Mouse (Mus musculus) left cerebral cortex, postnatal 14 days (tissue): Measurements from ENCODE around the gene Myo9a. TPM values are rescaled to one million over a fixed set of nuclear protein-coding genes. Genes with fewer than 3 reads are reported as not detected.
A peak's percentile ranks its signal among the peaks of the same experiment; 100 is the strongest.
"Not testable (repeated sequence)": the region's sequence is repeated elsewhere in the genome, so short reads cannot be mapped to it uniquely, and the experiment has no call there.

Source experiments
- DNase-seq, 2 experiments: peaks; one replicate each; pipeline ENCODE4 v3.0.0; 2021 to 2022; ENCODE audit warnings: low spot score in 2 of 2, mixed read lengths in 1 of 2
- intact Hi-C: fragments of 180-260 bp; cut with DNase I; formaldehyde crosslinking; loops from one replicate; pipeline ENCODE4 v1.15.1; 2025
- total RNA-seq, 2 experiments: library from RNA; stranded (reverse); gene quantifications; 2 replicates each; pipeline ENCODE4 v1.2.3; 2021

The Myo9a gene
- total RNA-seq, 2 experiments from 2014 or later = 70.3 to 72.8 TPM

DNA sequence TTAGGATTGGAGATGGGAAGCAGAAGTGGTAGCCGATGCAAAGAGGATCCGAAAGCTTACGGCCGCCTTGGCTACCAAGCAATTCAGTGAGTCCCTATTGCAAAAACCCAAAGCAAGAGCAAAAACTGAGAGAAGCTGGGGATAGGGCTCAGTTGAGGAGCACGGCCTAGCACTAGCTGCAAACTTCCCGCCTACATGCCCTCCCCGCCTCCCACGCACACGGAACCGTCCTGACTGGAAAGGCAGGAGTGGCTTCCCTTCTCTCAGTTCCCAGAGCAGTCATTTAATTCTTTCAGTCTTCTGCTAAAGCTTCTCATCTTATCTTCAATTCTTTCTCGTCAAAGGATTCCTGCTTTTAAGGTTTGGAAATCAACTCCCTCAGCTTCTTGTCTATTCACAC lies 1.7 kb upstream of the Myo9a start:
- DNase-seq = no peak
- intact Hi-C loops = no loop called here

DNA sequence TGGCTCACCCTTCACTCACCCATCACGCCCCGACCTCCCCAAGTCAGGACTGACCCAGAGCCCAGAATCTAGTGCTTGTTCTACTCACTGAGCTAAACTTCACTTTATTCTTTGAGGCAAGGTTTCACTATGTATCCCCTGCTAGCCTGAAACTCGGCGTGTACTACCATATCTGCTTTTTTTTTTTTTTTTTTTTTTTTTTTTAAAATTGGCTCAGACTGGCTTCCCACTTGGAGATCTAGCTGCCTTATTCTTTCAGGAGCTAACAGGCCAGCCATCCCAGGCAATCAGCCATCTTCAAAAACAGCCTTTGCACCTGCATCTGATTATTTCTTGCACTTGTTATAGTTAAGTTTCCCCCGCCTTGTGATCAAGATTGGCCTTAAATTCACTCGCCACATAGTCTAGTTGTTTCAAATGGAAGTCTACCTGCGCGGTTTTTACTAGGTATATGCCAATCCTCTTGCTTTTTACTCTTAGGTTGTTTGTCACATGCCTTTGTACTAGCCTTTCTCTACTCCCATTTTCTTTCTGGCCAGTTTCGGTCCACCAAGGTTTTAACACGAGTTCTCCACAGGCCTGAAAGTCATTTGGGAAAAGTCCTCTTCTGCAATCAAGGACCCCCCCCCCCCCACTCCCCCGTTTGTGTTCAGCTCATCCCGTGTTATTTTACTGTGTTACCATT lies 973 bp upstream of the Myo9a start:
- no peak for DNase-seq
- intact Hi-C loops = loop anchor here (5.0 kb wide), 1 partner anchor 57 kb away; no protein-coding TSS in a partner anchor

DNA sequence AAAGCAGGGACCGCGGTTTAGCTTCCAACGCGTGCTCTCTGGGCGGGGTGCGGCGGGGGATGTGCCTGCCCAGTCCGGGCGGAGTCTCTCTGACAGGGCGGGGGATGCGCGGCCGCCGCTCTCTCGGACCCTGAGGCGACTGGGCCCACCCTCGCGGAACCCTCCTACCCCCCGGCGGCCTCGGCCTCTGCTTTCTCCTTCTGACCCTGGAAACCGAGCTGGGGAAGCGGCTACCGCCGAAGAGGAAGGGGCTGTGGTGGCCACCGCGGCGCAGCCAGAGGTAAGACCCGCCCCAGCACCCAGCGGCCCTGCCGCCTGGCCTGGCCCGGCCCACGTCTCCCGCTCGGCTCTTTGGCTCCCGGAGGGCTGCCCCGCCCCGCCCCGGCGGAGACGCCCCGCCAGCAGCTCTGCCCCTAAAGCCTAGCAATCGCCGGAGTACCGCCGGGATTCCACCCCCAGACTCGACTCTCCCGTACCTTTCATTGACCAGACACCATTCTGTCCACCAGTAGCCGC lies 428 bp downstream of the Myo9a start:
- intact Hi-C loops = loop anchor here (5.0 kb wide), 1 partner anchor 59 kb away; no protein-coding TSS in a partner anchor
- DNase-seq = peak; percentile 45 to 67

DNA sequence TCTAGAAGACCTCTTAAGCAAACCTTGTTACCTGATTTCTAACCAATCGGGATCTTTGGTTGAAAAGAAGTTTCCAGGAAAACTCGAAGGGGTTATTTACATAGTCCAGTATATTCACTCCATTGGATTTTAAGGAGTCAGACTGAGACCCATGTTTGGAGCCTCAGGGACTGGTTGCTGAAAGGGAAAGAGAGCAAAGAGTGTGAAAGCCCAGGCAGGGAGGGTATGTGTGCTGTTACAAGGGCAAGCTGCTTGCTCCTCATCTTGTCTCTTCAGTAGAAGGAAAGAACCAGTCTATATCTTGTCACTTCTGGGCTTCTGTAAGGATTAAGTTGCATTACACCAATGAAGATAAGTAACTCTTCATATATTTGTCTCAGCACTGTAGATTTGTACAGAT lies 1.3 kb downstream of the Myo9a start:
- DNase-seq = no peak
- intact Hi-C loops = loop anchor here (5.0 kb wide), 1 partner anchor 60 kb away; no protein-coding TSS in a partner anchor

DNA sequence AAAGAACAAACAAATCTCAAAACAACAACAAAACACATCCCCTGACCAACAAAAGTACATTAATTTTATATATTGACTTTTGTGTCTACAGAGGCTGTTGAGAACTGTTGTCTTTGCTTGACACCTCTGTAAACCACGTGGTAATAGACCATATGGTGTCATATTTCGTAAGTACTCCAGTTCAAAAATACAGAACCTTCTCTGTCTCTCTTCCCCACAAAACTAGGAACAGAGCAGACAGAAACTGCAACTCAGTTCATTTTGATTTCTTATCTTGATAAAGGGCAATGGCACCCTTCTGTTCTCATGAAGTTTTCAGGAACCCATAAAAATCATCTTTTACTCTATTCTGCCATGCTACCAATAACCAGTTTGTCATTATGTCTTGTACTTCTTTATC lies 4.5 kb downstream of the Myo9a start:
- no peak for DNase-seq
- intact Hi-C loops = no loop called here

DNA sequence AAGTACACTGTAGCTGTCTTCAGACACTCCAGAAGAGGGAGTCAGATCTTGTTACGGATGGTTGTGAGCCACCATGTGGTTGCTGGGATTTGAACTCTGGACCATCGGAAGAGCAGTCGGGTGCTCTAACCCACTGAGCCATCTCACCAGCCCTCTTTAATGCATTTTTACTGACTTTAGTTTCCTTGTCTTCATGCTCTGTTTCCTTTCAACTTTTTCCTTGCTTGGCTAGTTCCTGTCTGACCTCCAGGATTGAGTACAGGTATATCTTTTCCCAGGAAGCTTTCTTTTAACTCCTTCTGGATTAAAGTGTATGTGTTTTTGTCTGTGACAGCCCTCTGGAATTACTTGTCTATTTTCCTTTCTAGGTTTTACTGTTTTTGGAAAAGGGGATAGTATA lies 6.3 kb downstream of the Myo9a start:
- not testable (repeated sequence) for DNase-seq

DNA sequence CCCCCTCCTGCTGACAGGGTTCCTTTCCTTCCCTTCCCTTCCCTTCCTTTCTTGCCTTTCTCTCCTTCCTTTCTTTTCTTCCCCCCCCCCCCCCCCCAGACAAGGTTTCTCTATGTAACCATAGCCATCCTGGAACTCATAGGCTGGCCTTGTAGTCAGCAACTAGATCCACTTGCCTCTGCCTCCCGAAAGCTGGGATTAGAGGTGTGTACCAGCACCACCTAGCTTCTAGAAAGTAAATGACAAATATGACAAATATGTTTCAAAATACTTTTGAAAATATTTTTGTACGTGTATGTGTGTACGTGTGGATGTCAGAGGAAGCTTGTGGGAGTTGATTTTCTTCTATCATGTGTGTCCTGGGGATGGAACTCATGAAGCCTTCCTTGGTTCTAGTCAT lies 9.8 kb downstream of the Myo9a start:
- intact Hi-C loops = no loop called here
- no peak for DNase-seq

More for the DNA sequence above, 6.3 kb downstream of the Myo9a start:
- intact Hi-C loops = not testable (repeated sequence)

DNA sequence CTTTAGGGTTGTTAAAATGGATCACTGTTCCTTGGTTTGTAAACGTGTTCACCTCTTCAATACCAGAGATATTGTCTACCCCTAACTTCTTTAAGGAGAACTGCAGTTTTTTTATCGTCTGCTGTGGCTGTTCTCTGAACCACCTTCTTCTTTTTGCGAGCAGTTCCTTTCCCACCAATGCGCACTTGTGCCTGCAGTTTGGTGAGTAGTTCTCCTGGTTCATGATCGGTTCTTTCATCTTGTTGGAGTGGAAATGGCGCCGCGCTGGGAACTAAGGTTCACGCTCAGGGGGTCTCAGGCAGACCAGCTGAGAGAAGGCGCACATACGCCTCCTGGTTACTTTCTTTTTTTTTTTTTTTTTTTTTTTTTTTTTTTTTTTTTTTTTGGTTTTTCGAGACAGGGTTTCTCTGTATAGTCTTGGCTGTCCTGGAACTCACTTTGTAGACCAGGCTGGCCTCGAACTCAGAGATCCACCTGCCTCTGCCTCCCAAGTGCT lies 16.3 kb downstream of the Myo9a start:
- intact Hi-C loops, DNase-seq: not testable (repeated sequence)

DNA sequence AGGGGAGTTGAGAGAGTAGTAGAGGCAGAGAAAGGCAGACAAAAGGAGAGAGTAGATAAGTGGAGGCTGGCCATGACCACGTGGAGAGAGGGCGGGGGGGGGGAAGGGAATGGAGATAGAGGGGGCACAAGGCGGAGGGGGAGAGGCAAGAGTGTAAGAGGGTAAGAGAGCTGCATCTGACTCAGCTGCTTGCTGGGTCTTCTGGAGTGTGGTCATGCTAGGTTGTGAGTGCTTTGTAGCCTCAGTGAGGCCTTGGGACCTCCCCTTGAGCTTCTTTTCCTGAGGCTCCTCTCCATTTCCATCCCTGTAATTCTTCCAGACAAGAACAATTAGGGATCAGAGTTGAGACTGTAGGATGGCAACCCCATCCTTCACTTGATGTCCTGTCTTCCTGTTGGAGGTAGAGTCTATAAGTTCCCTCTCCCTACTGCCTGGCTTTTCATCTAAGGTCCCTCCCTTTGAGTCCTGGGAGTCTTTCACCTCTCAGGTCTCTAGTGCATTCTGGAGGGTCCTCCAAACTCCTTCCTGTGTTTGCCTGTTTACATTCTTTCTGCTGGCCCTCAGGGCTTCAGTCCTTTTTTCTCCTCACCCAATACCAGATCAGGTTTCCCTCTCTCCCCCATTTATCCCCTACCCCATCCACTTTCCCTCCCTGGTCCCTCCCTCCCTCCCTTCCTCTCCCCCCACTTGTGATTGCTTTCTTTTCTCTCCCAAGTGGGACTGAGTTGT lies 55.5 kb downstream of the Myo9a start:
- DNase-seq, intact Hi-C loops: not testable (repeated sequence)

DNA sequence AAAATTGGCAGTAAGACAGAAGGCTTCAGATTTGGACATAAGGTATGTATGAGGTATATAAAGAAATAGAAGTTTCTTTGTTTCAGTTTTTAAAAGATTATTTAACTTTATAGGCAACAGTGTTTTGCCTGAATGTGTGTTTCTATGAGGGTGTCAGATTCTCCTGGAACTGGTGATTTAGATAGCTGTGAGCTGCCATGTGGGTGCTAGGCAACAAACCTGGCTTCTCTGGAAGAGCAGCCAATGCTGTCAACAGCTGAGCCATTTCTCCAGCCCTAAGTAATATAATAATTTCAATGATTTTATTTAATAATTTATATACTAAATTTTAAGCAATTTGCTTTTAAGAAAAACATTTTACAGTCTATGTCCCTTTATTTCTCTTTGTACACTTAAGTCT lies 133.9 kb downstream of the Myo9a start:
- intact Hi-C loops = no loop called here
- DNase-seq = no peak

DNA sequence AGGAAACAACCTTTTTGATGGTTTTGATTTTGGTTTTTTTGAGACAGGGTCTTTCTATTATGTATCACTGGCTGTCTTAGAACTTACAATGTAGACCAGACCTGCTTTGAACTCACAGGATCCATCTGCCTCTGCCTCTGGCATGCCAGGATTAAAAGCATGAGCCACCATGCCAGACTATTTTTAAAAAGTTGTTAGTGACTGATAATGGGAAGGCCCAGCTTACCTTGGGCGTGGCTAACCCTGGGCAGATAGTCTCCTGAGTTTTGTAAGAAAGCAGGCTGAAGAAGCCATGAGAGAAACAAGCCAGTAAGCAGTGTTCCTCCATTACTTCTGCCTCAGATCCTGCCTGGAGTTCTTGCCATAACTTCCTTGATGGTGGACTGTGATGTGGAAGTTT lies 152.7 kb downstream of the Myo9a start:
- DNase-seq = no peak
- intact Hi-C loops = no loop called here

DNA sequence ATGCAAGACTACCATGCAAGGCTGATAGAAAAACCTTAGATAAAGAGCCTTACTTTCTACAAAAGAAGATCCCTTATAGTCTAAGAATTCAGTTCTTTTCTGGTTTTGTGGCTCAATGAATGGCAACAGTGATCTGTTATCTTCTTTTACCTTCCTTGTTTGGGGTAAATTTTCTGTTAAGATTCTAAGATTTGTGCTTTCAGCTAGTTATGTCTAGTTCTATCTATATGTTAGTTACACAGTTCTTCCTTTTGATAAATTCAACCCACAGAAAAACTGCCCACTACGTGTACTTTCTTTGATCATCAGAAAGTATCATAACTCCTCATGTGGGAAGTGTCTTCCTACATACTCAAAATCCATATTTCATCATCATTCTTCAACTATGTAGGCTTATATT lies 164.1 kb downstream of the Myo9a start:
- DNase-seq = no peak
- intact Hi-C loops = no loop called here

DNA sequence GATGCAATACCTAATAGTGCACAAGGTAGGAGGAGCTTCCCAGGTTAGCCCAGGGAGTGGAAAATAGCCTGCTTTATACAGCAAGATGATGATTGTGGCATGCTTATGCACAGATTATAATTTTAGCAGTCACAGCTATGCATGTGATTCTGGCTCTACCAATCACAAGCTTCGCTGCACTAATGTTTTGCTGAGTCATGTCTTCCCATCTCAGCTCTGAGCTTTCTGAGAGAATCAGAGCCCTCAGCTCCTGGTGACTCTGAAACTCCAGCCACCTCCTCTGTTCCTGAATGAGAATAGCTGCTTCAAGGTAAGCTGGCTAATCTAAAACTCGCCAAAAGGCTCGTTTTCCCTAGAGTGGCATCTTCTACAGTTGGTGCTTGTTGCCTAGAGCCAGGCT lies 179.6 kb downstream of the Myo9a start:
- intact Hi-C loops = no loop called here
- no peak for DNase-seq

DNA sequence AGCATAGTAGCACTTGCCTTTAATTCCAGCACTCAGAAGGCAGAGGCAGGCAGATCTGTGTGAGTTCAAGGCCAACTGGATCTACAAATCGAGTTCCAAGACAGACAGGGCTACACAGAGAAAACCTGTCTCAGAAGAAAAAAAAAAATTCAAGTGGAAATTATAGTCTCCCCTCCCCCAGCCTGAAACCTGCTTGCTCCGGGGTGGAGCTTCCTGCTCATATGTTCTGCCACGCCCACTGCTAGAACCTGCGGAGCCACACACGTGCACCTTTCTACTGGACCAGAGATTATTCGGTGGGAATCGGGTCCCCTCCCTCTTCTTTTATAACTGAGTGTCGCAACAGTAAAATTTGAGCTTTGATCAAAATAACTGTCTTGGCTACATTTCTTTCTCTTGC lies 185.2 kb downstream of the Myo9a start:
- DNase-seq, intact Hi-C loops: not testable (repeated sequence)

DNA sequence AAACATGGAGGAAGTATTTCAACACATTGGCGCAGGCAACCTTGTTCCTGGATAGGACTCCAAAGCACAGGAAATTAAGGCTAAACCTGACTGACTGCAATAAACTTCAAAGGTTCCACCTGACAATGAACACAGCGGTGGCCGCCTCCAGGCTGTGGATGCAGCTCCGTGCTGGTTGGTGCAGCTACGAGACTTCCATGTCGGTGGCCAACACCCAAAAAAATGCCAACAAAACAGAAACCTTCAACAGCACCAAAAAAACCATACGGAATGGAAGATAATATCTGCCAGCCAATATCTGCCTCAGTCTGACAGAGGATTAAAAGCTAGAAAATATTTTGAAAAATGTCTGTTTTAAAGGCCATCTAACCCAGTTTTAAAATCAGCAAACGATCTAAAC lies 187.8 kb downstream of the Myo9a start:
- intact Hi-C loops = no loop called here
- DNase-seq = no peak

DNA sequence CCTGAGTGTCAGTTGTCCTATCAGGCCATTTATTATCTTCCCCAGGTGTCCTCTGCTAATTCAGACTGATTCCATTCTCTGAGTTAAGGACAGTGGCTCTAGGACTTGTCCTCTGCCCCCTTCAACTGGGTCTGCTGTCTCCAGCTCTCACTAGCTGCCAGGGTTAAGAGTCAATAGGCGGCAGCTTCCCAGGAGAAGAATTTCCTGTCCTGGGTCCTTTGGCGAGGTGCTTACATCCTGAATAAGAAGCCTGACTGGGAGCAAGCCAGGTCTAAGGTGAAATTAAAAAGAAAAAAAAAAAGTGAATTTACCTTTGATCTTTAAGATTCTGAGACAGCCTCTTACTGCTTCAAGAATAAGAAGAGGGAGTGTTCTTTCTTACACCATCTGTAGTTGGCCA lies 189.0 kb downstream of the Myo9a start:
- DNase-seq = no peak
- intact Hi-C loops = no loop called here

DNA sequence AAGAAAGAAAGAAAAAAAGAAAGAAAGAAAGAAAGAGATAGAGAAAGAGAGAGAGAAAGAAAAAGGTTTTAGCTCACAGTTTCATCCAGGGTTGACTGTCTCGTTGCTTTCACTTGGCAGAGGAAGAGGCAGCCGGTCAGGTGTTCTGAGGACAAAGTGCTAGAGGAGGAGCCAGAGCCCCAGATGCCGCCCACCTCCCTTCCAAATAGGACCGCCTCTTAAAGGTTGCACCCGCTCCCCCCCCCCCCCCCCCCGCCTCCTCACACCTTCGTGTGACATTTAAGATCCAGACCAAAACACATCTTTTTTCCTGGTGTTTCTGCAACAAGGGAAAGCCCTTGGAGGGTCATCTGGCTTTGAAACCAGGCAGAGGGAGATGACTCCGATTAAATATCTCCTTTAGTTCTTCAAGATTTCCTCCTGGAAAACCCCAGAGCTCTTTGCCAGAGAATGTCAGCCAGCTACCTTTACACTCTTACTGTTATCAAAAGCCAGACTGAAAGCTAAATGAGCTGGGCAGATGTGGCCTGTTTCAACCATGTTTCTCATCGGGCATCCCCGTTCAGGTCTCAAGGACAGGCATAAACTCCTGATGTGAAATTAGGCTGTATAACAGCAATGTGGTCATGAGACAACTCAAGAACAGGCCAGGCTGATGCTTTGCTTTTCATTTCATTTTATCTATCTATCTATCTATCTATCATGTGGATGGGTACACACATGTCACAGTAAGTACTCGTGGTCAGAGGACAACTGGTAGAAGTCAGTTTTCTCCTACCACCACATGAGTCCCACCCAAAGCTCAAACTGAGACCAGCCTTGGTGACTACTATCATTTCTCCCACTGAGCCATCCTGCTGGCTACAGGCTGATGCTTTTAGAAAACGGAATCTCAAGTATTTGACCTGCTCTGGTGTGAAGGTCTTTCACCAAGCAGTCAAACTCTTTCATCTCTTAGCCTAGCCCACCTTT lies 190.5 kb downstream of the Myo9a start:
- intact Hi-C loops = no loop called here

DNA sequence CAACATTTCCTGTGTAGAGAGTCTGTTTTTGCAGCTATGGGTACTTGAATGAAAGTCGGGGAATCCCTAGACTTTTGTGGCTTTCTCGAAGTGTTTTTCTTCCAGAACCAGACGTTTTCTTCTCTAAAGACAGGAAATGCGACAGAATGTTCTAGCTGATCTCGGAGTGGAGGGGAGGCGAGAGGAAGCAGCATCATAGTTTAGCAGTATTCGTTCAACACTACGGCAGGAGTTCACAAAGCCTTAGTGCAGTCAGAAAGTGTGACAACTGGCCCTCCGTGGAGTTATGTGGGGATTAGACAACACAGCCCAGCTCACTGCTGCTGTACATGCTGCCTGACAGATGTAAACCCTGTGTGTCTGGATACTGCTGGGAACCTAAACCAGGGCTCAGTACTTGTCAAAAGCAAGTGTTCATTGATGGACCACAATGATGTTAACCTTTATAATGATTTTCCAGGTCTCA lies 191.2 kb downstream of the Myo9a start:
- intact Hi-C loops = no loop called here
- no peak for DNase-seq

More for the DNA sequence above, 190.5 kb downstream of the Myo9a start:
- DNase-seq = no peak

DNA sequence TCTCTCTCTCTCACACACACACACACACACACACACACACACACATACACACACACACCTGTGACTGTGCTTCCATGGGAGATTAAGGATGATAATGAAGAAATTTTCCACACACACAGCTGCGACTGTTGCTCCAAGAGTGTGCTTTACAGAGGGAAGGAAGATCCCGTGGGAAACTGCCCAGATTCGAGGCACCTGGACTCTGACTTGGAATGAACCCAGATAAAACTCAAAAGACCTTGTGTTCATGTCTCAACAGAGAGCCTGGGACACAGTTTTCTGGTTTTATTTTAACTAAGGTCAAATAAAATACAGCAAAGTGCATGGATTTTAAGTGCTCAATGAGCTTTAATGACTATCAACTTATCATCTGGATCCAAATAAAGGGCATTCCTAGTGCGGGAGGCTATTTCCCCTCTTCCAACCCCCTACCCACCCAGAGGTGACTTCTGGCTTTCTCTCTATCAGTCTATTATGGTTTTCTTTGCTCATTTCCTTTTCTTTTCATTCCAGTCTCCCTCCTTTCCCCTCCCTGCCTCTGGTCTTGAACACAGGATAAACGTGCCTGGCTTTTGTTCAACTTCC lies 191.9 kb downstream of the Myo9a start:
- intact Hi-C loops = no loop called here
- DNase-seq = no peak
